Mouse (Mus musculus): ENCODE data around the gene Ripply1. TPM values are rescaled to one million over a fixed set of nuclear protein-coding genes. Genes with fewer than 3 reads are reported as not detected.

Ripply1 gene
- polyA plus RNA-seq, 1 experiment from 2014 or later: not detected

GRCm38 (mm10) chrX:139794072-139794845 lies 12.1 kb upstream of the Ripply1 start:
- Histone ChIP-seq H3K9ac (no peak overlapping the region), H3K4me1 (replicated peaks; ENCODE audit: control insufficient read depth, insufficient read depth, low read length) (no peaks in the 10 kb centered on the region), H3K36me3 (replicated peaks; ENCODE audit: control insufficient read depth, insufficient read depth) (no peaks in the 10 kb centered on the region), H3K9me3 (ENCODE audit: control insufficient read depth, low read length) (no peaks in the 10 kb centered on the region), H3K4me2 (replicated peaks) (no peak overlapping the region), H3K27ac (no peak overlapping the region), H3K27me3 (ENCODE audit: control insufficient read depth, insufficient read depth, low read length) (no peaks in the 10 kb centered on the region; the same call in 1 of the 2 replicates), H3K4me3 (replicated peaks; ENCODE audit: low read length) (no peak overlapping the region)
- DNase-seq (ENCODE audit: low spot score): no peak
- 90% methylated on average over 7 of the region's 7 CpGs for WGBS
- no peak for ATAC-seq (ENCODE audit: low FRiP score)

DNA sequence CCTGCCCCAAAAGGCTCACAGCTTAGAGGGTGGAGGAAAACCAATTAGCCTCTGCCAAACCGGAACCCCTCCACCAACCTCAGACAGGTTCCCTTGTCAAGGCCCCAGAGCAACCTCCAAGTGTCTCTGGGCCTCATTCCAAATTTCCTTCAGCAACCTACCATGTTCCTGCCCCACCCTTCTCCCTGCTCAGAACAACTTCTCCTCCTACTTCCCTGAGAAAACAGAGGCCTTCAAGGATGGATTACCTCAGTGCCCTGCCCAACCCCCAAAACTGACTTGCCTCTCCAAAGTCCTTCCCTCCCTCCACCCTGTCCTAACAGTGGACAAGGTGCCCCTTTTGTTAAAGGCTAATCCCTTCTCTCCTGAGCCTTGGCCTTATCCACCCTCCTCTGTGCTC lies 3.6 kb upstream of the Ripply1 start:
- Histone ChIP-seq H3K36me3 (replicated peaks; ENCODE audit: control insufficient read depth, insufficient read depth) (no peaks in the 10 kb centered on the region), H3K27me3 (ENCODE audit: control insufficient read depth, insufficient read depth, low read length) (peaks cover 18% of the 10 kb centered on the region), H3K27ac (no peak overlapping the region), H3K4me2 (replicated peaks) (no peak overlapping the region), H3K9me3 (ENCODE audit: control insufficient read depth, low read length) (no peaks in the 10 kb centered on the region), H3K4me3 (replicated peaks; ENCODE audit: low read length) (no peak overlapping the region), H3K4me1 (replicated peaks; ENCODE audit: control insufficient read depth, insufficient read depth, low read length) (no peaks in the 10 kb centered on the region), H3K9ac (no peak overlapping the region)
- WGBS: 54% methylated on average over 1 of the region's 1 CpGs
- no peak for DNase-seq (ENCODE audit: low spot score)
- no peak for ATAC-seq (ENCODE audit: low FRiP score)

GRCm38 (mm10) chrX:139783045-139783422 lies 881 bp upstream of the Ripply1 start:
- no peaks in the 10 kb centered on the region for H3K4me1 ChIP-seq (replicated peaks; ENCODE audit: control insufficient read depth, insufficient read depth, low read length)
- no peak for ATAC-seq (ENCODE audit: low FRiP score)
- H3K4me3 ChIP-seq (replicated peaks; ENCODE audit: low read length): no peak overlapping the region
- H3K4me2 ChIP-seq (replicated peaks): no peak overlapping the region
- WGBS: 39% methylated on average over 3 of the region's 3 CpGs
- no peak for DNase-seq (ENCODE audit: low spot score)
- H3K27ac ChIP-seq: no peak overlapping the region
- peaks cover 18% of the 10 kb centered on the region for H3K27me3 ChIP-seq (ENCODE audit: control insufficient read depth, insufficient read depth, low read length)
- no peak overlapping the region for H3K9ac ChIP-seq
- no peaks in the 10 kb centered on the region for H3K36me3 ChIP-seq (replicated peaks; ENCODE audit: control insufficient read depth, insufficient read depth)
- H3K9me3 ChIP-seq (ENCODE audit: control insufficient read depth, low read length): no peaks in the 10 kb centered on the region

DNA sequence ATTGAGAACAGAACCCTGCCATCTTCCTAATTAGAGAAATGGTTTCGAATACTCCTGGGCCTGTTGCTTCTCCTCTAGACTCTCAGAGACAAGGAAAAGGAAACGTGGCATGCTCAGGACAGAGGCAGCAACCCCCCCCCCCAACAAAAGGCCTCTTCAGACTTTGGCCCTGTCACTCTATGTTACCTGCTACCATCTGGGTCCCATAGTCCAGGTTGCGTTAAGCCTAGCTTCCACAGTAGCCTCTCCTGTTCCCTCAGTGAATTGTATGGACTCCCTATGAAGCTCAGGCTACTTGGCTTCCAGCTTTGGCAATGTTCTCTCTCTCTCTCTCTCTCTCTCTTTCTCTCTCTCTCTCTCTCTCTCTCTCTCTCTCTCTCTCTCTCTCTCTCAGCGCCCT lies 590 bp downstream of the Ripply1 start:
- no peak overlapping the region for H3K9ac ChIP-seq
- H3K4me2 ChIP-seq (replicated peaks): no peak overlapping the region
- no peak overlapping the region for H3K4me3 ChIP-seq (replicated peaks; ENCODE audit: low read length)
- no peak overlapping the region for H3K27ac ChIP-seq
- H3K36me3 ChIP-seq (replicated peaks; ENCODE audit: control insufficient read depth, insufficient read depth): no peaks in the 10 kb centered on the region
- no peaks in the 10 kb centered on the region for H3K4me1 ChIP-seq (replicated peaks; ENCODE audit: control insufficient read depth, insufficient read depth, low read length)
- 83% methylated on average over 4 of the region's 4 CpGs for WGBS
- ATAC-seq (ENCODE audit: low FRiP score): no peak
- no peak for DNase-seq (ENCODE audit: low spot score)
- H3K9me3 ChIP-seq (ENCODE audit: control insufficient read depth, low read length): no peaks in the 10 kb centered on the region
- H3K27me3 ChIP-seq (ENCODE audit: control insufficient read depth, insufficient read depth, low read length): peaks cover 17% of the 10 kb centered on the region

- Histone ChIP-seq H3K4me2 (replicated peaks) (no peak overlapping the region), H3K9me3 (ENCODE audit: control insufficient read depth, low read length) (no peaks in the 10 kb centered on the region), H3K4me3 (replicated peaks; ENCODE audit: low read length) (no peak overlapping the region), H3K27me3 (ENCODE audit: control insufficient read depth, insufficient read depth, low read length) (peaks cover 14% of the 10 kb centered on the region), H3K36me3 (replicated peaks; ENCODE audit: control insufficient read depth, insufficient read depth) (no peaks in the 10 kb centered on the region), H3K9ac (no peak overlapping the region), H3K27ac (no peak overlapping the region), H3K4me1 (replicated peaks; ENCODE audit: control insufficient read depth, insufficient read depth, low read length) (no peaks in the 10 kb centered on the region)
- no peak for DNase-seq (ENCODE audit: low spot score)
- no peak for ATAC-seq (ENCODE audit: low FRiP score)
- 66% methylated on average over 3 of the region's 3 CpGs for WGBS
These were observed 1.2 kb downstream of the Ripply1 start for GRCm38 (mm10) chrX:139780988-139781387.

DNA sequence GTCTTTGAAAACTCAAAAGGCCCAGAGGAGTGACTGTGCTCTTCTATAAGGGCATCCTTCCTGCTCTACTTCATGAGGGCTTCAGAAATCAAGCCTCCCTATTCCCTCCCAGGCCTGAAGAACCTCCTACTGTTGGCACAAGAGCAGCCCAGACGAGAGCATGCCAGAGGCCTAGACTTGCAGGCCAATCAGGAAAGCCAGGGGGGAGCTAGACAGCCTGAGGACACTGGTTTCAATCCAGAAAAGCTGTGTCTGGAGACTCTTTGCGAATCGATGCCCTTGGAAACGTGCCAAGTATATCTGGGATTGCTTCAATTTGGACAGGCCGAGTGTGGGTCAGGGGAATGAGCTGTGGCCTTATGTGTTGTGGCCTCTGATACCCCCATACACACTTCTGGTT lies 2.8 kb downstream of the Ripply1 start:
- no peak overlapping the region for H3K9ac ChIP-seq
- no peak overlapping the region for H3K4me2 ChIP-seq (replicated peaks)
- H3K36me3 ChIP-seq (replicated peaks; ENCODE audit: control insufficient read depth, insufficient read depth): no peaks in the 10 kb centered on the region
- DNase-seq (ENCODE audit: low spot score): no peak
- no peak overlapping the region for H3K27ac ChIP-seq
- ATAC-seq (ENCODE audit: low FRiP score): no peak
- WGBS: 76% methylated on average over 5 of the region's 5 CpGs
- no peaks in the 10 kb centered on the region for H3K9me3 ChIP-seq (ENCODE audit: control insufficient read depth, low read length)
- no peak overlapping the region for H3K4me3 ChIP-seq (replicated peaks; ENCODE audit: low read length)
- no peaks in the 10 kb centered on the region for H3K4me1 ChIP-seq (replicated peaks; ENCODE audit: control insufficient read depth, insufficient read depth, low read length)
- H3K27me3 ChIP-seq (ENCODE audit: control insufficient read depth, insufficient read depth, low read length): no peaks in the 10 kb centered on the region

DNA sequence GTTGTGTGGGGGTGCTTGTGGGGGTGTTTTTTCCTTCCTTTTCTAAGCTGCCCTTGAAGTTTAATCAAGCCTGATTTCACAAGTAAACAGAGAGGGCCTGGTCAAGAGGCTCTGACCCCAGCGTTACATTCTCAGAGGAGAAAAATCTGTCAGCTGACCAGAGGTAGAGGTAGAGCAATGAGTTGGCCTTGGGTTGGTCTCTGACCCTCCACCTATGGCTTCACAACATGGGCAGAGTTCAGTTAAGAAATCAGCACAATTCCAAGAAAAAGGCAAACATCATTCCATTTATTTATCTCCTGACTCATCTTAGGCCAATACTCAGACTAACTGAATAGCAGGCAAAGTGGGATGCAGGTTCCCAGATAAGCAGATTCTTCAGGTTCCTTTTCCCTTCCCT lies 3.3 kb downstream of the Ripply1 start:
- Histone ChIP-seq H3K4me3 (replicated peaks; ENCODE audit: low read length) (no peak overlapping the region), H3K4me1 (replicated peaks; ENCODE audit: control insufficient read depth, insufficient read depth, low read length) (no peaks in the 10 kb centered on the region), H3K9ac (no peak overlapping the region), H3K36me3 (replicated peaks; ENCODE audit: control insufficient read depth, insufficient read depth) (no peaks in the 10 kb centered on the region), H3K4me2 (replicated peaks) (no peak overlapping the region), H3K27ac (no peak overlapping the region), H3K9me3 (ENCODE audit: control insufficient read depth, low read length) (no peaks in the 10 kb centered on the region), H3K27me3 (ENCODE audit: control insufficient read depth, insufficient read depth, low read length) (no peaks in the 10 kb centered on the region)
- ATAC-seq (ENCODE audit: low FRiP score) (no peak), DNase-seq (ENCODE audit: low spot score) (no peak)
- WGBS: 68% methylated on average over 1 of the region's 1 CpGs

GRCm38 (mm10) chrX:139777357-139777756 lies 4.8 kb downstream of the Ripply1 start:
- WGBS: 42% methylated on average over 4 of the region's 4 CpGs
- no peak for DNase-seq (ENCODE audit: low spot score)
- no peaks in the 10 kb centered on the region for H3K9me3 ChIP-seq (ENCODE audit: control insufficient read depth, low read length)
- H3K9ac ChIP-seq: no peak overlapping the region
- H3K4me3 ChIP-seq (replicated peaks; ENCODE audit: low read length): no peak overlapping the region
- no peak overlapping the region for H3K27ac ChIP-seq
- no peaks in the 10 kb centered on the region for H3K27me3 ChIP-seq (ENCODE audit: control insufficient read depth, insufficient read depth, low read length)
- no peak overlapping the region for H3K4me2 ChIP-seq (replicated peaks)
- no peak for ATAC-seq (ENCODE audit: low FRiP score)
- no peaks in the 10 kb centered on the region for H3K4me1 ChIP-seq (replicated peaks; ENCODE audit: control insufficient read depth, insufficient read depth, low read length)
- no peaks in the 10 kb centered on the region for H3K36me3 ChIP-seq (replicated peaks; ENCODE audit: control insufficient read depth, insufficient read depth)

DNA sequence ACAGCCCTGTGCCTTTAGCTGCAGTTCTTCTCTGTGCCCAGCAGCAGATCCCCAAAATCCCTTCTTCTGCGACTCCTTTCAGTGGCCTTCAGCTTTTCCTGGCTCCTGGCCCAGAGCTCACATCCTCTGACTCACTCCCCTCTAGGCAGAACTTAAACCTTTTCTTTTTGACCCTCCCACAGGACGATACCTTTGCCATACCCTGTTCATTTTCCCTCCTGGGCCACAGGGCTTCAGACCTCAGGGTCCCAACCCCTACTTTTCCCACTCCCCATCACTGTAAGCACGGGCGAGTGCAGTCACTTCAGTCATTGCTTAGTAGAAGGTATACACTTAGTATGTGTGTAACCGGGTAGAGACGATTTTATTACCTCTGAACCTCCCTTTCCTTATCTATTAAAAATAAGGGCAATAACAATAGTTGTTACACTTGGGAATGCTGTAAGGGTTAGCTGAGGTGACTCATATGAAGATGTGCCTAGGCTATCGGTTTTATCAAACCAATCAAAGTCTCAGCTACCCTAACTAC lies 7.0 kb downstream of the Ripply1 start:
- H3K9ac ChIP-seq: no peak overlapping the region
- no peak overlapping the region for H3K4me3 ChIP-seq (replicated peaks; ENCODE audit: low read length)
- H3K27me3 ChIP-seq (ENCODE audit: control insufficient read depth, insufficient read depth, low read length): no peaks in the 10 kb centered on the region
- no peak overlapping the region for H3K27ac ChIP-seq
- no peak for ATAC-seq (ENCODE audit: low FRiP score)
- H3K4me1 ChIP-seq (replicated peaks; ENCODE audit: control insufficient read depth, insufficient read depth, low read length): 0 out of 2 replicates have a peak, but pooled peaks cover 4% of the 10 kb centered on the region
- WGBS: 70% methylated on average over 7 of the region's 7 CpGs
- no peak for DNase-seq (ENCODE audit: low spot score)
- no peaks in the 10 kb centered on the region for H3K36me3 ChIP-seq (replicated peaks; ENCODE audit: control insufficient read depth, insufficient read depth)
- no peak overlapping the region for H3K4me2 ChIP-seq (replicated peaks)
- H3K9me3 ChIP-seq (ENCODE audit: control insufficient read depth, low read length): no peaks in the 10 kb centered on the region
